ENCODE assay signal across 20 mouse cellular contexts in genomic region chr2:168895531-168895930, GRCm38 (mm10).
"Had no signal": no experiment of that assay in that cellular context is flagged by ENCODE, and none has a peak within 500 bp of the region (broad histone marks: within the 10 kb centered on the region; RNA-seq: fewer than 3 reads in every experiment).

No protein-coding gene starts in this region.

- H3K4me3 ChIP-seq: intestine, embryonic 15.5 days; kidney, embryonic 15.5 days; limb, embryonic 10.5 days; limb, embryonic 13.5 days; liver, embryonic 12.5 days; liver, embryonic 15.5 days; lung, embryonic 15.5 days; megakaryocyte, embryonic 14.5 days; stomach, embryonic 15.5 days had no signal

- DNase-seq: kidney, adult 11 months; kidney, adult 8-10 months; kidney, postnatal 10 days; kidney, postnatal 36 days; liver; lung, adult 18-20 months; lung, postnatal 10 days; lung, postnatal 36 days; midbrain, embryonic 14.5 days; thymus, adult 18-20 months; thymus, postnatal 36 days had no signal

- H3K27ac ChIP-seq: intestine, embryonic 15.5 days; kidney, embryonic 15.5 days; limb, embryonic 10.5 days; limb, embryonic 13.5 days; liver, embryonic 12.5 days; liver, embryonic 15.5 days; lung, embryonic 15.5 days; stomach, embryonic 15.5 days had no signal

- ATAC-seq: intestine, embryonic 15.5 days; liver, embryonic 12.5 days had no signal
